Mouse (Mus musculus) intestine, postnatal 0 days (tissue): ENCODE measurements around the gene Ttc17. TPM values are rescaled to one million over a fixed set of nuclear protein-coding genes. Genes with fewer than 3 reads are reported as not detected.
A peak's percentile ranks its signal among the peaks of the same experiment; 100 is the strongest.

Experiments
- ATAC-seq: fragments of 200-750 bp; cut with Nextera tagmentation; 2 replicates; pipeline ENCODE4 v1.8.0; 2017; ENCODE audit warnings: mild to moderate bottlenecking, moderate TSS enrichment, moderate library complexity
- H3K27ac ChIP-seq: fragments of 300-500 bp; sonication (generic); 2 replicates; pipeline ENCODE4 v1.5.1; 2014; ENCODE audit warnings: mild to moderate bottlenecking, low read depth, low read length, moderate library complexity
- H3K27me3 ChIP-seq: fragments of 300-500 bp; sonication (generic); replicated peaks from 2 replicates; pipeline ENCODE4 v1.6.1; 2014; ENCODE audit warnings: low read length, mixed read lengths; ENCODE audit not compliant: control insufficient read depth, insufficient read depth
- H3K36me3 ChIP-seq: fragments of 300-500 bp; sonication (generic); 2 replicates; pipeline ENCODE4 v1.6.1; 2014; ENCODE audit warnings: mild to moderate bottlenecking, moderate library complexity; ENCODE audit not compliant: control insufficient read depth, insufficient read depth
- H3K4me1 ChIP-seq: fragments of 300-500 bp; sonication (generic); replicated peaks from 2 replicates; pipeline ENCODE4 v1.6.1; 2014; ENCODE audit warnings: antibody characterized with exemption, low read length, mixed read lengths; ENCODE audit not compliant: control insufficient read depth, insufficient read depth
- H3K4me2 ChIP-seq: fragments of 300-500 bp; sonication (generic); replicated peaks from 2 replicates; pipeline ENCODE4 v1.6.1; 2014; ENCODE audit warnings: low read depth, mild to moderate bottlenecking, moderate library complexity
- H3K4me3 ChIP-seq: fragments of 300-500 bp; sonication (generic); 2 replicates; pipeline ENCODE4 v1.5.1; 2014; ENCODE audit warnings: low read depth, low read length
- H3K9ac ChIP-seq: fragments of 300-500 bp; sonication (generic); 2 replicates; pipeline ENCODE4 v1.6.1; 2014; ENCODE audit warnings: mild to moderate bottlenecking, low read depth, low read length
- H3K9me3 ChIP-seq: fragments of 300-500 bp; sonication (generic); 2 replicates; pipeline ENCODE4 v1.6.1; 2016; ENCODE audit warnings: mixed run types; ENCODE audit not compliant: control insufficient read depth
- CTCF ChIP-seq: sonication (generic); IDR thresholded peaks from 2 replicates; pipeline ENCODE4 v1.5.1; 2016; ENCODE audit warnings: low read depth, mild to moderate bottlenecking, control low read depth, antibody characterized with exemption, moderate library complexity
- WGBS: fragments of 180-500 bp; shearing (Covaris S2); extraction: QIAGEN DNeasy Blood & Tissue Kit; methylation state at CpG from one replicate; pipeline ENCODE4 v1.1.7; 2014; 5-methylcytosine and 5-hydroxymethylcytosine counted together
- polyA plus RNA-seq: library from polyadenylated mRNA; unstranded; fragments of >200 nt; fragmentation: Nextera tagmentation; extraction: Ambion mirVana; gene quantifications from 2 replicates; pipeline ENCODE4 v1.2.1, GENCODE M21; 2015

The Ttc17 gene
- polyA plus RNA-seq, 1 experiment from 2014 or later: 9.7 TPM

DNA sequence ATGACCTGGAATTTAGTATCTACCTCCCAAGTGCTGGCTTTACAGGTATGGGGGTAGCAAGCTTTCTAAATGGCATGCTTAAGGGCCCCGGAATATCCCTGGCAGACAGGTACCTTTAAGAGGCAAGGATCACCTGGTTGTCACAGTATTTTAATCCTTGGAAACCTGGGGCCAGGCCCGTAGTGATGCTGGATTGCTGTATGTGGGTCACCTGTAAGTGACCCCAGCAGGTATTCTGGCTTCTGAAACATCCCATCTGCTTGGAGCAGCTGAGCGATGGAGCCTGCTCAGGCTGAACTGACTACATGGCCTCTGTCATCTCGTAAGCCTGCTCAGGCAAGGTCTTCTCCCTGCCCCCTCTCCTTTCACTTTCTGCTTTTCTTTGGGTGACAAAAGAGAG, 130.4 kb downstream of the Ttc17 start:
- no peak for TF ChIP-seq CTCF
- WGBS: 70% methylated on average over 4 of the region's 4 CpGs
- ATAC-seq: no peak

DNA sequence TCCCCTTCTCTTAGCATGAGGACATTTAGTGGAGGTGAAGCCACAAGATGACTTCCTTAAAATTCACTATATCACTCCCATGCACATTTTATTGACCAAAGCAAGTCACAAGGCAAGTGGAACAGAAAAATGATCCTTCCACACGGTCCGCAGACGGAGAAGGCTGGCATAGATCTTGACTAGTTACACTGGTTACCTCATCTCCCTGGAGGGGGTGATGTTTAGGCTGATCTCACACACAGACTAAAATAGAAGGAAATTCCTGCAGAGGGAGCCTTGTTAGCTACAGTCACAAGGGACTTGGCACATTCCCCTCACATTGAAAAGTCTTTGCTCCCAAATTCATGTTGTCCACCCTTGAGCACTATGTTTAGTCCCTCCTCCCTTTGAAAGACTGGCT, 130.8 kb downstream of the Ttc17 start:
- Histone ChIP-seq H3K4me2 (no peak overlapping the region), H3K27me3 (peaks cover 27% of the 10 kb centered on the region), H3K4me3 (no peak overlapping the region), H3K4me1 (no peaks in the 10 kb centered on the region), H3K9ac (no peak overlapping the region), H3K9me3 (no peaks in the 10 kb centered on the region), H3K36me3 (no peaks in the 10 kb centered on the region), H3K27ac (no peak overlapping the region)
- WGBS: 84% methylated on average over 3 of the region's 3 CpGs
- TF ChIP-seq CTCF: no peak
- no peak for ATAC-seq

More for the DNA sequence above, 130.4 kb downstream of the Ttc17 start:
- no peak overlapping the region for H3K27ac ChIP-seq
- H3K27me3 ChIP-seq: peaks cover 27% of the 10 kb centered on the region
- H3K4me2 ChIP-seq: no peak overlapping the region
- no peaks in the 10 kb centered on the region for H3K4me1 ChIP-seq
- H3K9ac ChIP-seq: no peak overlapping the region
- H3K36me3 ChIP-seq: no peaks in the 10 kb centered on the region
- H3K9me3 ChIP-seq: no peaks in the 10 kb centered on the region
- H3K4me3 ChIP-seq: no peak overlapping the region

DNA sequence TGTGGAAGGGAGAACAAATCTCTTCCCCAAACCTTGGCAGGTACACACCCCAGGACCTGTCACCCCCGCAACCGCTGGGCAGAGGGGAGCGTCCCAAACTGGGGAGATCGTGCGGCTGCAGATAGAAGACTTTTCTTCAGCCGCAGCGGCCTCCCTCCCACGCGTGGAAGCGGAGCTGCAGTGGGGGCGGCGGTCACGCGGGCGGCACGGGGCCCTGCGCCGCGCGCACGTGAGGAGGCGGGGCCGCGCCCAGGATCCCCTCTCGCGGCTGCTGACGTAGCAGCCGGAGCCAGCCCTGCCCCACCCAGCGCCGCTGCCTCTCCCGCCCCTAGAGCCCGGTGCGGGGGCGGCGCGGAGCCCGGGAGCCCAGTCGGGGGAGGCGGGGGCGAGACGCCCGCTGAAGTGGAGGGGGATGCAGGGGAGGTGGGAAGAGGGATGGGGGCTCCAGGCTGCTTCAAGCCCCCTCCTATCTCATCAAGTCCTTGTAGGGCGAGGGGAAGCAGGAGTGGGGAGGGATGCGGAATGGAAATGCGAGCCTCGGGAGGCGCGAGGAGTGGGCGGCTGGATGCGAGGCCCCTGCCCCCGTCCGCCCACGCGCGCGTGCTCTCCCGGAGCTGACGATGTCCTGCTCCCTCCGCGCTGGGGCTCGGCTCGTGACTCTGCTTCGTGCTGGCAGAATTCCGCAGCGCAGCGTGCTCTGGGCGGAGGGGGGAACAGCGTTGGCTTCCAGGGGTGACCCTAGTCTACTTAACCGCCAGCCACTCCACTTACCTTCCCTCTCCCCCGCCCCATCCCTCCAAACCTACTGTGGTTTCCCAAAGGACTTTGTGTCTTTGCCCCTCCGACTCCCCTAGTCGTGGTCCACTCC, 133.1 kb downstream of the Ttc17 start:
- TF ChIP-seq CTCF: no peak
- Histone ChIP-seq H3K4me3 (peak overlapping the region; percentile 50), H3K4me1 (no peaks in the 10 kb centered on the region), H3K9me3 (no peaks in the 10 kb centered on the region), H3K4me2 (peak overlapping the region; percentile 97), H3K9ac (peak overlapping the region; percentile 37; the same call in 1 of the 2 replicates), H3K36me3 (no peaks in the 10 kb centered on the region), H3K27me3 (peaks cover 27% of the 10 kb centered on the region), H3K27ac (no peak overlapping the region)
- peak; percentile 75 for ATAC-seq
- 2% methylated on average over 54 of the region's 72 CpGs for WGBS

DNA sequence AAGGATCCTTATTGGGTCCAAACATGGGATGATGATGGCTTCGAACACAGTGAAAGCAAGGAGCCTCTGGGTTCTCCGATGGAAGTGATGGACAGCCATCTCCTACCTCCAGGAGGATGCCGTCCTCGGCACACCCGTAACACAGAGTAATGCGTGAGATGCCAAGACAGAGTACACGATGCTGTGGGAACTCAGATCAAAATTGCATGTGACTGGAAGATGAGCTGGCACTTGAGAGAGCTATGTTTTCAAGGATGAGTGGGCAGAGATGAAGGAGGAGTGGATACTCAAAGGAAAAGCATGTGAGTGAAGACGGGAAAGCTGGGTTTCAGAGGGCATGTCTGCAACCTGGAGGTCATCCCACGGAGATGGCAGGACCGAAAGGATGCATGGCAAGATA, 135.3 kb downstream of the Ttc17 start:
- Histone ChIP-seq H3K9me3 (no peaks in the 10 kb centered on the region), H3K9ac (no peak overlapping the region), H3K4me3 (no peak overlapping the region), H3K27me3 (peaks cover 26% of the 10 kb centered on the region), H3K27ac (no peak overlapping the region), H3K36me3 (no peaks in the 10 kb centered on the region), H3K4me1 (no peaks in the 10 kb centered on the region), H3K4me2 (no peak overlapping the region)
- no peak for TF ChIP-seq CTCF
- WGBS: 89% methylated on average over 10 of the region's 10 CpGs
- no peak for ATAC-seq

DNA sequence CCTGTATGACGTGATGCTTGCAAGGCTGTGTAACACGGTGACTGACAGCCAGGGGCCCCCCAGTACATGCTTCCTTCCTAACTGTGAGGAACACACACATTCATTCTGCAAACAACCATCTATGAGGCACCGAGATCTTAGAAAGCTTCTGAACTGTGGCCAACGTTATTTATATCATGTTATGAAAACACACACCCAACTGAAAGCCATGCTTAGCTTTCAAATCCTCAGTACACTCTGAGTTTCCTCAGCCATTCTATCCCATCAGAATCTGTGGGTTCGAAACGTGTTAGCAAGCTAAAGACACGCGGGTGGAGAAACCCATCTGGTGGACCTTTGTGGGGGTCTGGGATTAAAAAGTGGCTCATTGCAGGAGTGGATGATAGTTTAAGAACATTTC, 137.7 kb downstream of the Ttc17 start:
- H3K27ac ChIP-seq: no peak overlapping the region
- WGBS: 77% methylated on average over 8 of the region's 8 CpGs

DNA sequence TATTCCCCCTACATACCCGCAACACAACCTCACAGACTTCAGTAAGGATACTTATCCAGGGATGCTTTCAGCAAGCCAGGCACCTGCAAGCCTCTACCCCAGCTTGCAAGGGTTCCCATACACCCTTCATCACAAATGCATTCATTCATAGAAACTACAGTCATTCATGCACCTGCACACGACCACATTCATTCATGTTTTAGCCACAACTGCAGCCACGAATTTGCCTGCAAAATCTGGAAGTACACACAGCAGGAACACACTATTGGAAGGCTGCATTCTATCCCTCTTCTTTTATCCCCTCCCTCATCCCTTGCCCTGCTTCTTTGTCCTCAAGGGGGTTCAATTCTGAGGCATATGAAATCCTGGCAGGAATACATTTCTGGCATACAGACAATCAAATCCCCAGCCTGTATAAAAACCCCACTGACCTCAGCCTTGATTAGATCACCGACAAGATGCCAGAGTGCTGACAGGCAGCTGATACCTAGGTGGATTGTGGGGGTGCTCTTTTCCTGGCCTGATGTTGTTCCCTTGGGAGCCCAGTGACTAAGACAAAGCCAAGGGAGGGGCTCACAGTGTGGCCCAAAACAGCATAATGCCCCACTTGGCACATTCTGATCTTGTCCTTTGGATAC, 139.2 kb downstream of the Ttc17 start:
- Histone ChIP-seq H3K4me2 (no peak overlapping the region), H3K4me1 (no peaks in the 10 kb centered on the region), H3K4me3 (no peak overlapping the region), H3K9me3 (no peaks in the 10 kb centered on the region), H3K36me3 (no peaks in the 10 kb centered on the region), H3K9ac (no peak overlapping the region), H3K27me3 (peaks cover 15% of the 10 kb centered on the region), H3K27ac (no peak overlapping the region)
- no peak for ATAC-seq
- no peak for TF ChIP-seq CTCF
- 35% methylated on average over 4 of the region's 4 CpGs for WGBS

More for the DNA sequence above, 137.7 kb downstream of the Ttc17 start:
- H3K9me3 ChIP-seq: no peaks in the 10 kb centered on the region
- no peak overlapping the region for H3K9ac ChIP-seq
- H3K36me3 ChIP-seq: no peaks in the 10 kb centered on the region
- no peaks in the 10 kb centered on the region for H3K4me1 ChIP-seq
- TF ChIP-seq CTCF: no peak
- no peak for ATAC-seq
- H3K4me3 ChIP-seq: no peak overlapping the region
- H3K27me3 ChIP-seq: peaks cover 20% of the 10 kb centered on the region
- no peak overlapping the region for H3K4me2 ChIP-seq
